Mouse (Mus musculus): ENCODE results near the gene Elovl6.

- TF ChIP-seq CTCF (IDR thresholded peaks at IDR 0.05; ENCODE audit: low read depth, low read length) = no peak
- no peak for TF ChIP-seq POLR2A (IDR thresholded peaks at IDR 0.05; ENCODE audit: borderline replicate concordance, low read depth, low read length)
These were observed 20.2 kb downstream of the Elovl6 start for GRCm38 (mm10) chr3:129552370-129552769.
